Mouse (Mus musculus) hindbrain, embryonic 16.5 days (tissue): ENCODE results near the gene Sec24a. TPM values are rescaled to one million over a fixed set of nuclear protein-coding genes. Genes with fewer than 3 reads are reported as not detected.

Source experiments
- polyA plus RNA-seq: library from polyadenylated mRNA; unstranded; fragments of >200 nt; fragmentation: Nextera tagmentation; extraction: Ambion mirVana; gene quantifications from 2 replicates; pipeline ENCODE4 v1.2.1, GENCODE M21; 2015

Gene Sec24a
- polyA plus RNA-seq, 1 experiment from 2014 or later: 12.0 TPM

Other genes with a start within 250 kb of the Sec24a start
- gene Phykpl, start 178.9 kb downstream of the Sec24a start, polyA plus RNA-seq: 9.2 and 9.7 TPM in 2 replicates
- 221 and 253 TPM in 2 replicates for gene Hnrnpab, start 156.8 kb downstream of the Sec24a start, polyA plus RNA-seq
- gene Nhp2, start 143.9 kb downstream of the Sec24a start, polyA plus RNA-seq: 98.4 and 103 TPM in 2 replicates
- 79.8 and 82.2 TPM in 2 replicates for gene Rmnd5b, start 127.7 kb downstream of the Sec24a start, polyA plus RNA-seq
- gene N4bp3, start 112.8 kb downstream of the Sec24a start, polyA plus RNA-seq: 31.1 and 34.1 TPM in 2 replicates
- 1.4 and 1.8 TPM in 2 replicates for gene D930048N14Rik, start 112.7 kb downstream of the Sec24a start, polyA plus RNA-seq
- 90.0 and 106 TPM in 2 replicates for gene 0610009B22Rik, start 74.8 kb downstream of the Sec24a start, polyA plus RNA-seq
- 207 and 222 TPM in 2 replicates for gene Sar1b, start 53 bp upstream of the Sec24a start, polyA plus RNA-seq
- 1.1 TPM in 2 replicates for gene Jade2, start 94.0 kb upstream of the Sec24a start, polyA plus RNA-seq
- 121 and 122 TPM in 2 replicates for gene Cdkn2aipnl, start 204.0 kb upstream of the Sec24a start, polyA plus RNA-seq
- 219 and 224 TPM in 2 replicates for gene Ube2b, start 237.1 kb upstream of the Sec24a start, polyA plus RNA-seq
- 29.4 and 30.3 TPM in 2 replicates for gene Cdkl3, start 240.6 kb upstream of the Sec24a start, polyA plus RNA-seq